Mouse (Mus musculus) neural tube, embryonic 14.5 days (tissue): ENCODE measurements around the gene Sdc3. TPM values are rescaled to one million over a fixed set of nuclear protein-coding genes. Genes with fewer than 3 reads are reported as not detected.

ENCODE experiments used
- ATAC-seq: fragments of 200-750 bp; cut with Nextera tagmentation; 2 replicates; pipeline ENCODE4 v1.8.0; 2017; ENCODE audit warnings: low read depth, mild to moderate bottlenecking, moderate TSS enrichment, moderate library complexity
- H3K27ac ChIP-seq: fragments of 300-500 bp; sonication (generic); 2 replicates; pipeline ENCODE4 v1.5.1; 2014; ENCODE audit warnings: low read depth, mild to moderate bottlenecking, control low read depth, low read length, moderate library complexity, mixed read lengths
- H3K27me3 ChIP-seq: fragments of 300-500 bp; sonication (generic); 2 replicates; pipeline ENCODE4 v1.6.1; 2014; ENCODE audit warnings: low read length; ENCODE audit not compliant: control insufficient read depth, insufficient read depth
- H3K36me3 ChIP-seq: fragments of 300-500 bp; sonication (generic); 2 replicates; pipeline ENCODE4 v1.6.1; 2014; ENCODE audit warnings: low read length, mixed read lengths; ENCODE audit not compliant: control insufficient read depth, insufficient read depth
- H3K4me1 ChIP-seq: fragments of 300-500 bp; sonication (generic); 2 replicates; pipeline ENCODE4 v1.6.1; 2014; ENCODE audit warnings: low read length; ENCODE audit not compliant: control insufficient read depth, insufficient read depth
- H3K4me2 ChIP-seq: fragments of 300-500 bp; sonication (generic); 2 replicates; pipeline ENCODE4 v1.6.1; 2014; ENCODE audit warnings: mild to moderate bottlenecking, low read depth, low read length, control low read depth
- H3K4me3 ChIP-seq: fragments of 300-500 bp; sonication (generic); 2 replicates; pipeline ENCODE4 v1.5.1; 2014; ENCODE audit warnings: low read depth, low read length, control low read depth, mixed read lengths
- H3K9ac ChIP-seq: fragments of 300-500 bp; sonication (generic); replicated peaks from 2 replicates; pipeline ENCODE4 v1.6.1; 2014; ENCODE audit warnings: low read depth, mild to moderate bottlenecking, control low read depth, low read length, mixed read lengths
- H3K9me3 ChIP-seq: fragments of 300-500 bp; sonication (generic); 2 replicates; pipeline ENCODE4 v1.6.1; 2016; ENCODE audit warnings: low read length; ENCODE audit not compliant: control insufficient read depth
- WGBS: fragments of 180-500 bp; shearing (Covaris S2); extraction: QIAGEN DNeasy Blood & Tissue Kit; methylation state at CpG from one replicate; pipeline ENCODE4 v1.1.7; 2014; 5-methylcytosine and 5-hydroxymethylcytosine counted together
- polyA plus RNA-seq: library from polyadenylated mRNA; unstranded; fragments of >200 nt; fragmentation: Nextera tagmentation; extraction: Ambion mirVana; gene quantifications from 2 replicates; pipeline ENCODE4 v1.2.1, GENCODE M21; 2014

The Sdc3 gene
- polyA plus RNA-seq, 1 experiment from 2014 or later: 83.4 TPM

DNA sequence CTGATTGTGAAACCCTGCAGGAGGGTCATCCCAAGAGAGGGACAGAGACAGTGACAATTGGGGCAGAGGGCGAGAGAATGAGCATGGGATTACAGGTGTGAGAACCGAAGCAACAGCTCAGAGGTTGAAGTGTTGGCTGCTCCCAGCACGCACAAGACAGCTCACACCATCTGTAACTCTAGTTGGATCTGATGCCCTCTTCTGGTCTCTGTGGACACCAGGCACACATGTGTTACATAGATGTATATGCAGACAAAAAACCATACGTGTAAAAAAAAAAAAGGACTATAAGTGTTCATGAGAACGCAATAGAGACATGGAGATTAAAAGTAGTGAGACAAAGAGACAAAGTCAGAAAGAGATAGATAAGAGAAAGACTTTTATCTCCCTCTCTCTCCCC is 76.5 kb downstream of the Sdc3 start:
- no peaks in the 10 kb centered on the region for H3K9me3 ChIP-seq
- 62% methylated on average over 5 of the region's 5 CpGs for WGBS
- no peak overlapping the region for H3K4me3 ChIP-seq
- peaks cover 3% of the 10 kb centered on the region; the same call in 1 of the 2 replicates for H3K27me3 ChIP-seq
- H3K27ac ChIP-seq: no peak overlapping the region
- no peaks in the 10 kb centered on the region for H3K36me3 ChIP-seq
- ATAC-seq: no peak
- H3K9ac ChIP-seq: no peak overlapping the region
- H3K4me1 ChIP-seq: peaks cover 23% of the 10 kb centered on the region
- H3K4me2 ChIP-seq: no peak overlapping the region

DNA sequence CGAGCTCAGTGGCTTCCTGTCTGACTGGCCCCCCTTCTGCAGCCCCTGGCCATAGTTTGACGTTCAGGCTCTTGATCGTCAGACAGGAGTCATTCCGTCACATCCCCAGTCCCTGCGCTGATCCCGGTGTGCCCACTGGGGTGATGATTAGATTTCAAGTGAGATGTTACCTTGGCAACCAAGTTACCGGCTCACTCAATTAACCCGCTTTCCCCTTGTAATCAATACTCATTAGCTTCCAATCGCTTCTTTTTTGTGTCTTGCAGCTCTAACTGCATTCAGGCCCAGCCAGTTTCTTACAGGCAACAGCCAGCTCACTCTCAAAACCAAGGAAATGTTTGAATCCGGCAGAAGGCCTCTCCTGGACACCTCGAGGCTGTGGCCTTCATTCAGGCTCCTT is 80.1 kb downstream of the Sdc3 start:
- no peak overlapping the region for H3K9ac ChIP-seq
- H3K27ac ChIP-seq: no peak overlapping the region
- H3K36me3 ChIP-seq: no peaks in the 10 kb centered on the region
- no peak overlapping the region for H3K4me2 ChIP-seq
- no peak for ATAC-seq
- H3K4me1 ChIP-seq: peaks cover 15% of the 10 kb centered on the region; the same call in 1 of the 2 replicates
- WGBS: 28% methylated on average over 11 of the region's 11 CpGs
- H3K9me3 ChIP-seq: no peaks in the 10 kb centered on the region
- peaks cover 3% of the 10 kb centered on the region; the same call in 1 of the 2 replicates for H3K27me3 ChIP-seq
- H3K4me3 ChIP-seq: no peak overlapping the region

DNA sequence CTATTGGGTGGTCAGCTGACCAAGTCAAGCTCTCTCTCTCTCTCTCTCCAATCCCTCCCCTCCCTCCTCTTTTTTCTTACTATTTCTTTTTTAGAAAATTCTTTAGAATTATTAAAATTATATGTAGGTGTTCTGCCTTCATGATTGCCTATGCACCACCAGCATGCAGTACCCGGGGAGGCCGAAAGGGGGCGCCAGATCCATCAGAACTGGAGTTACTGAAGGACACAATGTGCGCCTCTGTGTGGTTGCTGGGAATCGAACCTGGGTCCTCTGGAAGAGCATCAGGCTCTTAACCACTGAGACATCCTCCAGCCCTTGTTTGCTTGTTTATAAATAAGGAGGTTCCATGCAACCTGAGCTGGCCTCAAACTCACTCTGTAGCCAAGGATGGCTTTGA is 81.1 kb downstream of the Sdc3 start:
- Histone ChIP-seq H3K4me1 (peaks cover 22% of the 10 kb centered on the region), H3K4me2 (no peak overlapping the region), H3K36me3 (no peaks in the 10 kb centered on the region), H3K9me3 (no peaks in the 10 kb centered on the region), H3K27ac (no peak overlapping the region), H3K9ac (no peak overlapping the region), H3K27me3 (peaks cover 3% of the 10 kb centered on the region; the same call in 1 of the 2 replicates), H3K4me3 (no peak overlapping the region)
- WGBS: 83% methylated on average over 5 of the region's 5 CpGs
- no peak for ATAC-seq

DNA sequence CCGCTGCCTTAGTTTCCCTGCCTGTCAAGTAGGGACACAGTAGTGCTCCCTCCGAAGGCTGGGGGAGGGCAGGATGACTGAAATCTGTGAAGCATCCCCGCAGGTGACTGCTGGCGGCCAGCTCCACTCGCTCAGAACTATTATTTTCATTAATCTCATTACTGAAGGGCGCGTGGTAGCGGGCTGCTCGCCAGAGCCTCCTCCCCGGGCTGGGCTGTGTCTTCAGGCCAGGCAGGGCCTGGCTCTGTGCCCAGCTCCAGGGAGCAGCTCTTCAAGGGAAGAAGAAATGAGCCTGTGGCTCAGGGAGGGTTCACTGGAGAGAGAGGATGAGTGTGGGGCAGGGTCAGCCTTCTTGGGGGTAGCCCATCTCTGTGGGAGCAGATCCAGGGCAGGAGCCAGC is 82.3 kb downstream of the Sdc3 start:
- Histone ChIP-seq H3K9me3 (no peaks in the 10 kb centered on the region), H3K36me3 (no peaks in the 10 kb centered on the region), H3K4me1 (peaks cover 26% of the 10 kb centered on the region), H3K4me3 (no peak overlapping the region), H3K27me3 (no peaks in the 10 kb centered on the region; the same call in 1 of the 2 replicates), H3K27ac (no peak overlapping the region), H3K9ac (no peak overlapping the region), H3K4me2 (no peak overlapping the region)
- peak; percentile 48; the same call in 1 of the 2 replicates for ATAC-seq
- WGBS: 14% methylated on average over 10 of the region's 10 CpGs

Other genes with a start within 250 kb of the Sdc3 start
- gene Nkain1, start 218.4 kb upstream of the Sdc3 start, polyA plus RNA-seq: 17.4 and 19.9 TPM in 2 replicates
- 94.8 and 99.6 TPM in 2 replicates for gene Pum1, start 129.2 kb upstream of the Sdc3 start, polyA plus RNA-seq
- 21.2 and 36.6 TPM in 2 replicates for gene Laptm5, start 120.6 kb downstream of the Sdc3 start, polyA plus RNA-seq
- gene Matn1, start 151.8 kb downstream of the Sdc3 start, polyA plus RNA-seq: not detected in 2 replicates